Mouse (Mus musculus) spleen, adult 2 months (tissue): ENCODE data around the gene Cnot6.

Experiments
- CTCF ChIP-seq: fragments of 200-500 bp; IDR thresholded peaks from 2 replicates; pipeline ENCODE4 v1.5.1; 2011; ENCODE audit warnings: mild to moderate bottlenecking, inconsistent platforms; ENCODE audit not compliant: insufficient read depth, insufficient read length, insufficient replicate concordance; ENCODE audit errors: extremely low read depth
- POLR2A ChIP-seq: fragments of 200-500 bp; IDR thresholded peaks from 2 replicates; pipeline ENCODE4 v1.6.1; 2011; ENCODE audit warnings: low read depth, low read length, inconsistent platforms

GRCm38 (mm10) chr11:49721358-49721757 is 8.8 kb upstream of the Cnot6 start:
- TF ChIP-seq CTCF (no peak), POLR2A (no peak)
